Mouse (Mus musculus): ENCODE results near the gene Lysmd4. TPM values are rescaled to one million over a fixed set of nuclear protein-coding genes. Genes with fewer than 3 reads are reported as not detected.
"Not testable (repeated sequence)": the region's sequence is repeated elsewhere in the genome, so short reads cannot be mapped to it uniquely, and the experiment has no call there.

The Lysmd4 gene
- polyA plus RNA-seq, 1 experiment = not detected

DNA sequence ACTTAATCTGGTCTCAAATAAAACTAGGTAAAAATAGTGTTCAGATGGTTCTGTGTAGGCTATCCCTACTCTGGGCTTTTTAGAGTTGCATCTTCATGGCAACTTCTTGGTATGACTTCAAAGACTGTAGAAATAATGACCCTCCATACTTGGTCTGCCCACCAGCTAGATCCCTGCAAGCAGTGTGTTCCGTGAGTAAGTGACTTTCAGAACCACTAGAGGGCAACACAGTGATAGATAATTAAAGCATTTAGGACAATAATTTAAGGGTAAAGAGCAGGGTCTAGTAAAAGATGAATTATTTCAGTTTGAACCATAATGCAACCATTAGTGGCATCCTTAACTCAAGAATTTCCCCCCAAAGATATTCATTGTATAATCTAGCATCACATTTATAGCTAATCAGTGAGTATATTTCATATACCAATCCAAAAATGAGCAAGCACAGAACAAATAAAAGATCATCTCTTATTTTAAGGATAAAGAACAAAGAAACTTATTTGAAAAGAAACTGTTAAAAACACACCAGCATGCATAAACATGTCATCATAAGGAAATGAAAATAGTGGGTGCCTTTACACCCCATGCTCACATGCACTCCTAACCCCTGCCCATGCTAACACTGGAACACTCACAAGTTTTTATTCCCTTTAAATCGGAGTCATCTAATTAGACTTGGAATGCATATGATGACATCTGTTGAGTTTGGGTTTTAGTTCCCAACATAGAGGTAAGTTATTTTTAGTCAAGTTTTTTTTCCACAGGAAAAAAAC, 21.0 kb downstream of the Lysmd4 start:
- 24% methylated on average over 2 of the region's 2 CpGs for WGBS
- Histone ChIP-seq H3K27ac (ENCODE audit: insufficient read depth, low read depth, low read length) (no peak overlapping the region), H3K4me1 (ENCODE audit: control insufficient read depth, insufficient read depth, low read length) (no peaks in the 10 kb centered on the region), H3K4me3 (ENCODE audit: insufficient read depth, low read depth, low read length) (no peak overlapping the region)
- TF ChIP-seq CTCF (IDR thresholded peaks at IDR 0.05; ENCODE audit: insufficient read depth, low read depth, low read length) (no peak), POLR2A (IDR thresholded peaks at IDR 0.05; ENCODE audit: insufficient read depth, low read depth, low read length) (no peak)

DNA sequence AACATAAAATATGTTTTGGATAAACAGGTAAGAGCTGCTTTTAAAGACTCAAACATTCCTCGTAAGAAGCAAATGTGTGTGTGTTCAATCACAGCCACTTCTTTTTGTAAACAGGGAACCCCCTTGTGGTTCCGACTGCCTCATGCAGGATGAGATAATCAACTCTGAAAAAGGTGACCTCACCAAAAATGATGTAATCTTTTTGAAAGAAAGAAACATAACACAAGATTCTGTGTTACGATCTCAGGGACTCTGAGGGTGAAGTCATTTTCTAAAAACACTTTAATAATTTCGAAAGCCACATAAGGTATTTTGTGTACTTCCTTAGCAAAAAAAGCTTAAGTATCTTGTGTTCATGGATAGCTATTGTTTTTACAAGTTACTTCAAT, 21.5 kb downstream of the Lysmd4 start:
- no peak overlapping the region for H3K4me3 ChIP-seq (ENCODE audit: insufficient read depth, low read depth, low read length)
- 41% methylated on average over 4 of the region's 4 CpGs for WGBS
- no peak for TF ChIP-seq CTCF (IDR thresholded peaks at IDR 0.05; ENCODE audit: insufficient read depth, low read depth, low read length)
- no peak for TF ChIP-seq POLR2A (IDR thresholded peaks at IDR 0.05; ENCODE audit: insufficient read depth, low read depth, low read length)
- no peak overlapping the region for H3K27ac ChIP-seq (ENCODE audit: insufficient read depth, low read depth, low read length)
- no peaks in the 10 kb centered on the region for H3K4me1 ChIP-seq (ENCODE audit: control insufficient read depth, insufficient read depth, low read length)

DNA sequence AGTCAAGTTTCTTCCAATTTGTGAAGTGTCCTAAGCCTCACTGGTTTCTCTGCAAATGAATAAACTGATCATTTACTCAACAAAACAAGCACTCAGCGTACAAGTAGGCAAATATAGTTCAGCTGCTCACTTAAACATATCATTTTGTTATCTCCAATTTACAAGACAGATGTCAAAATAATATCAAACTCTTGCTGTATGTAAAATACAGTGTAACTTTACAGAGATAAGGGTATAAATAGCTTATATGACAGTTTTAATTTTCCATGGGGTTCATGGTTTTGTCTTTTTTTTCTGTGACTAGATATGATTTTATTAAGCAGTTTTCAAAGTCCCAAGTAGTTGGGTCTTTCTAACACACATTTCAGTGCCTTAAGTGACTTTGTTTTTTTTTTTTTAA, 22.9 kb downstream of the Lysmd4 start:
- TF ChIP-seq CTCF (IDR thresholded peaks at IDR 0.05; ENCODE audit: insufficient read depth, low read depth, low read length) (no peak), POLR2A (IDR thresholded peaks at IDR 0.05; ENCODE audit: insufficient read depth, low read depth, low read length) (no peak)
- Histone ChIP-seq H3K4me3 (ENCODE audit: insufficient read depth, low read depth, low read length) (no peak overlapping the region), H3K4me1 (ENCODE audit: control insufficient read depth, insufficient read depth, low read length) (no peaks in the 10 kb centered on the region), H3K27ac (ENCODE audit: insufficient read depth, low read depth, low read length) (no peak overlapping the region)
- WGBS = 57% methylated on average over 1 of the region's 1 CpGs

DNA sequence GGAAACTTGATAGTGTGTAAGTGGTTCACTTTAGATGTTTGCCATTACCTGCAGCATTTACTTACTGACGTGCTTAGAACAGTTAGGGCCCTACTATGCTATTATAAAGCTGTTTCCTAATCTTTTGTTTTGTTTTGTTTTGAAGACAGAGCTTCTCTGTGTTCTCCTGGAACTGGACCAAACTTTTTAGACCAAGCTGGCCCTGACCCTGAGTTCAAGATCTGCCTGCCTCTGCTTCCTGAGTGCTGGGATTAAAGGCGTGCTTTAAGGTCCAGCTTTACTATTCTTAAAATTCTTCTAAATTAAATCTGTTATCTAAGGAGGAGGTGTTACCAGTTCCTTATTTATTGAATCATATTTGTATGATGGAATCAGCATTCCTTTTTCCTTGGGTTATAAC, 23.7 kb downstream of the Lysmd4 start:
- no peak for TF ChIP-seq POLR2A (IDR thresholded peaks at IDR 0.05; ENCODE audit: insufficient read depth, low read depth, low read length)
- TF ChIP-seq CTCF (IDR thresholded peaks at IDR 0.05; ENCODE audit: insufficient read depth, low read depth, low read length) = no peak
- H3K4me1 ChIP-seq (ENCODE audit: control insufficient read depth, insufficient read depth, low read length) = no peaks in the 10 kb centered on the region
- WGBS = 66% methylated on average over 2 of the region's 2 CpGs
- no peak overlapping the region for H3K27ac ChIP-seq (ENCODE audit: insufficient read depth, low read depth, low read length)
- H3K4me3 ChIP-seq (ENCODE audit: insufficient read depth, low read depth, low read length) = no peak overlapping the region

DNA sequence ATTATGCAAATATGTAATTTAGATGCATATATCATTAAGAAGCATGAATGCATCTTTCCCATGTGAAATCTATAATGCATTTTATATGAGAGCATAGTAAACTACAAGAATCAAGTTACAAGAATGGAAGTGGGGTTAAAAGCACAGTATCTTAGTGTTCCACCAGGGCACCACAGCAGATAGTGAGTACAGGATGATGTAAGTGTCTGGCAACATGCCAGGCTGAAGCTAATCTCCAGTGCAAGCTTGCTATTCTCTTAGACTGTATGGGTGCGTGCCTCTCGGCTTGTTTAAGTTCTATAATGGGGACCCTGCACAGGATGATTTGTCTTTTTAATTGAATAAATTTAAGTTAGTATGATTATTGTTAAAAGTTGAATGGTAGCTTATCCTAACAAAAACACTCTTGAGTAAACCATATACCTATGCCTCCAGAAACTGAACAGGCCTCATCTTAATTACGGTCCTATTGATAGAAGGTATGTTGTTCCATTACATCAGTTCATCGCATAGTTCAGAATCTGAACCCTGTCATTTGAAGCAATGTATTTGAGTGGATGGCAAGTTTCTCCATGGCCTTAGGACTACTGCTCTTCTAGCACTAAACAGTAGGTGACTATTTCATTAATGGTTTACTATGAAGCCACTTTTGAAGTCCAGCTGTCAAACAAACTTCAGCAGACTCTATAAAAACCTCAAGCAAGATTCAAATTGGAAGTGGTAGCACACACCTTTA, 37.7 kb downstream of the Lysmd4 start:
- WGBS = 48% methylated on average over 4 of the region's 4 CpGs

DNA sequence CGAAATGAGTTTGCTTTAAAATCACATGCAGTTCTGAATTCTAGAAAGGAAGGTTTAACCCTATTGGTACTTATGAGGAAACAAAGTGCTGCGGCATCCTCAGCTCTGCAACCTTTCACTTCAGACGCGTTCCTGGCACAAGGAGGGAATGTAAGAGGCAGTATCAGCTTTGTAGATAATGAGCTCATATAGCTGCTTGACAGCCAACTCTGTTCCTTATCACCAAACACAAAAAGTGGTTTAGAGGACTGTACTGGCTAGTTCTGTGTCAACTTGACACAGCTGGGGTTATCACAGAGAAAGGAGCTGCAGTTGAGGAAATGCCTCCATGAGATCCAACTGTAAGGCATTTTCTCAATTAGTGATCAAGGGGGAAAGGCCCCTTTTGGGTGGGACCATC, 48.1 kb downstream of the Lysmd4 start:
- H3K4me1 ChIP-seq (ENCODE audit: control insufficient read depth, insufficient read depth, low read length); H3K4me3 ChIP-seq (ENCODE audit: insufficient read depth, low read depth, low read length); H3K27ac ChIP-seq (ENCODE audit: insufficient read depth, low read depth, low read length): not testable (repeated sequence)
- WGBS = 86% methylated on average over 4 of the region's 4 CpGs

More for the DNA sequence above, 37.7 kb downstream of the Lysmd4 start:
- Histone ChIP-seq H3K4me3 (ENCODE audit: insufficient read depth, low read depth, low read length) (no peak overlapping the region), H3K27ac (ENCODE audit: insufficient read depth, low read depth, low read length) (no peak overlapping the region), H3K4me1 (ENCODE audit: control insufficient read depth, insufficient read depth, low read length) (no peaks in the 10 kb centered on the region)
- TF ChIP-seq POLR2A (IDR thresholded peaks at IDR 0.05; ENCODE audit: insufficient read depth, low read depth, low read length) (no peak), CTCF (IDR thresholded peaks at IDR 0.05; ENCODE audit: insufficient read depth, low read depth, low read length) (no peak)

DNA sequence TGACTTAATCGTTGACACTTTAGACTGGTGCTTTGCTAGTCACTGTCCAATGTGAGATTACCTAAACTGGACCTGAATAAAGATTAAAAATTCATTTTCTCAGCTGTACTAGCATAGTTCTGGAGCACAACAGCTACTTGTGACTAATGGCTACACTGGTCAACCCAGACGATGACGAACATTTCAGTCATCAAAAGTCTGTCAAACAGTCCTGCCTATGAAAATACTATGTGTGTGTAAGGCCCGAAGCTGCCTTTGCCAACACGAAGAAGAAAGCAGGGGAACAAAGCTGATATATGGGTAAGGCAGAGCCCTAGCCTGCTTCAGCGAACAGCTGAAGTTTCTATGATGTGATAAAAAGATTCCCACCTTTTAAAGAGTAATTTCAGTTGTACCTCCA, 61.2 kb downstream of the Lysmd4 start:
- TF ChIP-seq CTCF (IDR thresholded peaks at IDR 0.05; ENCODE audit: insufficient read depth, low read depth, low read length) (no peak), POLR2A (IDR thresholded peaks at IDR 0.05; ENCODE audit: insufficient read depth, low read depth, low read length) (no peak)
- WGBS = 92% methylated on average over 6 of the region's 6 CpGs

DNA sequence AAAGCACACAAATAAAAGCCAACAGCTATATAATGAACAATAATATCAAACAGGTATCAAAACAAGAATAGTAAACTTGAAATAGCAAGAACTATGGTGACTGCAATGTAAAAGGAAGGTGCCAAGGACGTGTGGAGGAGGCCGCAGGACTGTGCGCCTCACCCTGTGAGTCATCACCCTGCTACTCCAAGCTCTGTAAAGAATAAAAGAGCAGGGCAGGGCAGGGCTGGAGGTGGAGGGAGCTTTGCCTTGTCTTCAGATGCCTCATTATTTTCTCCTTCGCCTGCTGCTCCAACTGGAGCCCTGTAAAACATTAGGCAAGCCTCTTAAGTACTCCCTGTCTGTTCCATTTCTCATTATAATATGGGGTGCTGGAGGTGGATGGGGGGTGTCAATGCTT, 65.1 kb downstream of the Lysmd4 start:
- 38% methylated on average over 4 of the region's 4 CpGs for WGBS

More for the DNA sequence above, 61.2 kb downstream of the Lysmd4 start:
- Histone ChIP-seq H3K4me1 (ENCODE audit: control insufficient read depth, insufficient read depth, low read length) (peaks cover 3% of the 10 kb centered on the region; the same call in 1 of the 2 replicates), H3K27ac (ENCODE audit: insufficient read depth, low read depth, low read length) (no peak overlapping the region), H3K4me3 (ENCODE audit: insufficient read depth, low read depth, low read length) (no peak overlapping the region)

DNA sequence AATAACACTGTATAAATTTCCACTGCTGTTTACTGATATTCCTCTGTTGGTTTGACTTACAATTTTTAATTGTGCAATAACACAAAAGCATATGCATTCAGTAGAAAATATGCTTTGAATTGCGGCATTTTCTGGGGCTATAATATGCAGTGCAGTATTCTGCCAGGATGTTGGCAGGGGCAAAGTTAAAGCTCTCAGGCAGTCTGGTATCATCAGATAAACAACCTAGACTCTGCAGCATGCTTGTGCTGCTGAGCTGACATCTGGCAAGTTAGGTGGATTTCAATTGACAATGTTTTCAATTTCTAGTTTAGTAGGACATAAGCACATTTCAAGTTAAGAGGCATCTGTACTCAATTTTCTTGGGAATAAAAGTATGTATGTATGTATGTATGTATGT, 69.0 kb downstream of the Lysmd4 start:
- no peak for TF ChIP-seq CTCF (IDR thresholded peaks at IDR 0.05; ENCODE audit: insufficient read depth, low read depth, low read length)
- TF ChIP-seq POLR2A (IDR thresholded peaks at IDR 0.05; ENCODE audit: insufficient read depth, low read depth, low read length) = no peak
- H3K4me1 ChIP-seq (ENCODE audit: control insufficient read depth, insufficient read depth, low read length) = peaks cover 3% of the 10 kb centered on the region; the same call in 1 of the 2 replicates
- H3K4me3 ChIP-seq (ENCODE audit: insufficient read depth, low read depth, low read length) = no peak overlapping the region
- H3K27ac ChIP-seq (ENCODE audit: insufficient read depth, low read depth, low read length) = no peak overlapping the region
- WGBS = 87% methylated on average over 1 of the region's 1 CpGs

More for the DNA sequence above, 65.1 kb downstream of the Lysmd4 start:
- Histone ChIP-seq H3K4me1 (ENCODE audit: control insufficient read depth, insufficient read depth, low read length) (peaks cover 3% of the 10 kb centered on the region; the same call in 1 of the 2 replicates), H3K4me3 (ENCODE audit: insufficient read depth, low read depth, low read length) (no peak overlapping the region), H3K27ac (ENCODE audit: insufficient read depth, low read depth, low read length) (no peak overlapping the region)
- no peak for TF ChIP-seq CTCF (IDR thresholded peaks at IDR 0.05; ENCODE audit: insufficient read depth, low read depth, low read length)
- no peak for TF ChIP-seq POLR2A (IDR thresholded peaks at IDR 0.05; ENCODE audit: insufficient read depth, low read depth, low read length)
